Mouse (Mus musculus): Measurements from ENCODE around the gene AI593442.

The AI593442 gene

GRCm38 (mm10) chr9:52679362-52679947 lies at the start of gene AI593442:
Gene AI593442 (minus strand): TSS chr9:52679780.
- in situ Hi-C loops (cut with MseI, MboI): no loop called here

- in situ Hi-C loops (cut with MseI, MboI): no loop called here
These were observed 49.2 kb upstream of the AI593442 start for GRCm38 (mm10) chr9:52728806-52729205.

GRCm38 (mm10) chr9:52722626-52723025 lies 43.0 kb upstream of the AI593442 start:
- in situ Hi-C loops (cut with MseI, MboI): no loop called here

GRCm38 (mm10) chr9:52719562-52719961 lies 40.0 kb upstream of the AI593442 start:
- in situ Hi-C loops (cut with MseI, MboI): no loop called here

GRCm38 (mm10) chr9:52680036-52680435 lies 456 bp upstream of the AI593442 start:
- in situ Hi-C loops (cut with MseI, MboI): no loop called here

GRCm38 (mm10) chr9:52678839-52679215 lies 753 bp downstream of the AI593442 start:
- in situ Hi-C loops (cut with MseI, MboI): no loop called here

GRCm38 (mm10) chr9:52678179-52678838 lies 1.3 kb downstream of the AI593442 start:
- in situ Hi-C loops (cut with MseI, MboI): no loop called here

- in situ Hi-C loops (cut with MseI, MboI): no loop called here
These were observed 3.0 kb downstream of the AI593442 start for GRCm38 (mm10) chr9:52676587-52676986.

- in situ Hi-C loops (cut with MseI, MboI): no loop called here
These were observed 3.6 kb downstream of the AI593442 start for GRCm38 (mm10) chr9:52675937-52676336.

- in situ Hi-C loops (cut with MseI, MboI): no loop called here
These were observed 18.2 kb downstream of the AI593442 start for GRCm38 (mm10) chr9:52661422-52661821.

- in situ Hi-C loops (cut with MseI, MboI): no loop called here
These were observed 29.1 kb downstream of the AI593442 start for GRCm38 (mm10) chr9:52650341-52650951.

GRCm38 (mm10) chr9:52645312-52645711 lies 34.3 kb downstream of the AI593442 start:
- in situ Hi-C loops (cut with MseI, MboI): no loop called here

- in situ Hi-C loops (cut with MseI, MboI): no loop called here
These were observed 35.0 kb downstream of the AI593442 start for GRCm38 (mm10) chr9:52644626-52645025.

- in situ Hi-C loops (cut with MseI, MboI): no loop called here
These were observed 35.4 kb downstream of the AI593442 start for GRCm38 (mm10) chr9:52644156-52644555.

GRCm38 (mm10) chr9:52635991-52636390 lies 43.6 kb downstream of the AI593442 start:
- in situ Hi-C loops (cut with MseI, MboI): no loop called here

- in situ Hi-C loops (cut with MseI, MboI): no loop called here
These were observed 55.7 kb downstream of the AI593442 start for GRCm38 (mm10) chr9:52623926-52624325.
